Mouse (Mus musculus) lung, postnatal 0 days (tissue): ENCODE measurements around the gene Inpp4a.

Experiments used
- CTCF ChIP-seq: IDR thresholded peaks from 2 replicates; pipeline ENCODE4 v1.5.1; 2016; ENCODE audit warnings: antibody characterized with exemption, mild to moderate bottlenecking
- EP300 ChIP-seq: IDR thresholded peaks from 2 replicates; pipeline ENCODE4 v1.6.1; 2016; ENCODE audit warnings: antibody characterized with exemption, mild to moderate bottlenecking, control low read depth

- TF ChIP-seq CTCF (no peak), EP300 (no peak)
Measured at GRCm38 (mm10) chr1:37353456-37353855, 53.8 kb downstream of the Inpp4a start.
